31 mouse cellular contexts compared by ENCODE assay signal in the genomic region with DNA sequence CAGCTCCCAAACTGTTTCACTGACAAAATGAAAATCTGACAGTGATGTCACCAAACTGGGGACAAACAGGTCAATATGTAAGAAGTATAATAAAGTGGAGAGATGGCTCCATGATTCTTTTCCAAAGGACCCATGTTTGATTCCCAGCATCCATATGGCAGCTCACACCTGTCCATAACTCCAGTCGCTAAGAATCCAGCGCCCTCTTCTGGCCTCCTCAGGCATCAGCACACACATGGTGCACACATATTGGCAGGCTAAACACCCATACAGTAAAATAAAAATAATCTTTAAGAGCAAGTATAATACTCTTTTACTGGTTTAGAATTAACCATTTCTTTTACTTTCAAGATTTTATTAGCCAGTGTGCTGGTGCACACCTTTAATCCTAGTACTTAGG. TPM values are rescaled to one million over a fixed set of nuclear protein-coding genes. Genes with fewer than 3 reads are reported as not detected.
DNase-seq lines count a peak whose midpoint lies in the region; ATAC-seq and TF ChIP-seq lines count a peak whose summit lies in the region.
"Had no signal": no experiment of that assay in that cellular context is flagged by ENCODE, and none has a peak within 500 bp of the region (broad histone marks: within the 10 kb centered on the region; RNA-seq: fewer than 3 reads in every experiment).

No protein-coding gene starts in this region.

- no peak for TF ChIP-seq EP300 in stomach, postnatal 0 days (optimal IDR thresholded peaks at IDR 0.05)

- ATAC-seq in forebrain, postnatal 0 days = no peak
- ATAC-seq in kidney, postnatal 0 days (replicated peaks; ENCODE audit: low FRiP score, low read depth) = no peak
- no peak for ATAC-seq in stomach, postnatal 0 days (ENCODE audit: low FRiP score, low TSS enrichment)
- ATAC-seq: activated CD4-positive, CD25-positive, alpha-beta regulatory T cell, adult 4 months; forebrain, embryonic 15.5 days had no signal

- no peak overlapping the region for H3K27ac ChIP-seq in forebrain, postnatal 0 days (ENCODE audit: low read depth, low read length)
- no peak overlapping the region for H3K27ac ChIP-seq in forebrain, embryonic 10.5 days
- H3K27ac ChIP-seq in kidney, postnatal 0 days = no peak overlapping the region
- H3K27ac ChIP-seq in testis, adult 2 months (ENCODE audit: control insufficient read depth, insufficient read depth, low read depth, low read length) = no peak overlapping the region
- H3K27ac ChIP-seq in stomach, postnatal 0 days (replicated peaks) = no peak overlapping the region
- H3K27ac ChIP-seq: forebrain, embryonic 15.5 days; hindbrain, embryonic 15.5 days; limb, embryonic 13.5 days; lung, embryonic 15.5 days; neural tube, embryonic 15.5 days; stomach, embryonic 15.5 days had no signal

- H3K9ac ChIP-seq in forebrain, postnatal 0 days = no peak overlapping the region
- no peak overlapping the region for H3K9ac ChIP-seq in kidney, postnatal 0 days (ENCODE audit: low read depth, low read length)
- H3K9ac ChIP-seq in stomach, postnatal 0 days (ENCODE audit: low read length) = no peak overlapping the region
- H3K9ac ChIP-seq: forebrain, embryonic 15.5 days; heart, embryonic 12.5 days; hindbrain, embryonic 15.5 days; limb, embryonic 13.5 days; lung, embryonic 15.5 days; neural tube, embryonic 15.5 days; stomach, embryonic 15.5 days had no signal

- peaks cover 4% of the 10 kb centered on the region; the same call in 1 of the 2 replicates for H3K4me1 ChIP-seq in forebrain, postnatal 0 days (ENCODE audit: insufficient read depth)
- H3K4me1 ChIP-seq in forebrain, embryonic 10.5 days = peaks cover 4% of the 10 kb centered on the region; the same call in 1 of the 2 replicates
- no peaks in the 10 kb centered on the region for H3K4me1 ChIP-seq in kidney, postnatal 0 days (replicated peaks; ENCODE audit: insufficient read depth, low read length)
- no peaks in the 10 kb centered on the region for H3K4me1 ChIP-seq in testis, adult 2 months (ENCODE audit: control insufficient read depth, insufficient read depth, low read length)
- no peaks in the 10 kb centered on the region for H3K4me1 ChIP-seq in stomach, postnatal 0 days (replicated peaks; ENCODE audit: control insufficient read depth, insufficient read depth)
- H3K4me1 ChIP-seq: lung, embryonic 15.5 days; neural tube, embryonic 15.5 days; stomach, embryonic 15.5 days had no signal

- no peak for TF ChIP-seq POLR2A in testis, adult 2 months (IDR thresholded peaks at IDR 0.05; ENCODE audit: control insufficient read depth, low read depth, low read length)

- no peak for DNase-seq in forebrain, postnatal 0 days
- DNase-seq in forebrain, embryonic 10.5 days (ENCODE audit: extremely low spot score, low spot score) = no peak
- DNase-seq in kidney, postnatal 0 days (ENCODE audit: low spot score) = no peak
- no peak for DNase-seq in kidney, postnatal 36 days
- DNase-seq in testis, postnatal 14 days (ENCODE audit: low spot score) = no peak
- DNase-seq in stomach, postnatal 0 days (ENCODE audit: low spot score) = no peak
- no peak for DNase-seq in lung, postnatal 36 days
- DNase-seq: adrenal gland, adult 8-10 months; cerebellum, adult 8-10 months; cerebellum, postnatal 36 days; gastrocnemius, postnatal 14 days; kidney, adult 18-20 months; layer of hippocampus, adult 9-11 months; retina, postnatal 1 day; right cerebral cortex, postnatal 25 days; thymus, adult 2 months; thymus, postnatal 36 days had no signal

- TF ChIP-seq CTCF in forebrain, postnatal 0 days (IDR thresholded peaks at IDR 0.05; ENCODE audit: low read depth) = peak; percentile 24; the same call in 1 of the 2 replicates
- TF ChIP-seq CTCF in kidney, postnatal 0 days (IDR thresholded peaks at IDR 0.05; ENCODE audit: low read depth) = peak; percentile 9; the same call in 1 of the 2 replicates
- peak; percentile 33; the same call in 1 of the 2 replicates for TF ChIP-seq CTCF in testis, adult 2 months (IDR thresholded peaks at IDR 0.05; ENCODE audit: control insufficient read depth, insufficient read depth, insufficient replicate concordance, low read depth, low read length)
- peak; percentile 19; the same call in 1 of the 2 replicates for TF ChIP-seq CTCF in stomach, postnatal 0 days (IDR thresholded peaks at IDR 0.05; ENCODE audit: low read depth)

- no peaks in the 10 kb centered on the region; the same call in 1 of the 2 replicates for H3K36me3 ChIP-seq in forebrain, postnatal 0 days (ENCODE audit: insufficient read depth)
- 0 out of 2 replicates have a peak, but pooled peaks cover 4% of the 10 kb centered on the region for H3K36me3 ChIP-seq in forebrain, embryonic 10.5 days (replicated peaks)
- no peaks in the 10 kb centered on the region for H3K36me3 ChIP-seq in kidney, postnatal 0 days (ENCODE audit: insufficient read depth, low read length)
- H3K36me3 ChIP-seq in testis, adult 2 months (ENCODE audit: control insufficient read depth, insufficient read depth, low read length) = no peaks in the 10 kb centered on the region
- no peaks in the 10 kb centered on the region for H3K36me3 ChIP-seq in stomach, postnatal 0 days (ENCODE audit: control insufficient read depth, insufficient read depth, low read length)
- H3K36me3 ChIP-seq: forebrain, embryonic 15.5 days; G1E; heart, embryonic 12.5 days; hindbrain, embryonic 15.5 days; limb, embryonic 13.5 days; lung, embryonic 15.5 days; neural tube, embryonic 15.5 days; stomach, embryonic 15.5 days had no signal

- H3K4me2 ChIP-seq in forebrain, postnatal 0 days (ENCODE audit: low read depth) = no peak overlapping the region
- H3K4me2 ChIP-seq in kidney, postnatal 0 days (ENCODE audit: low read length) = no peak overlapping the region
- no peak overlapping the region for H3K4me2 ChIP-seq in stomach, postnatal 0 days (replicated peaks; ENCODE audit: low read depth)
- H3K4me2 ChIP-seq: forebrain, embryonic 15.5 days; heart, embryonic 12.5 days; hindbrain, embryonic 15.5 days; limb, embryonic 13.5 days; liver, embryonic 11.5 days; lung, embryonic 15.5 days; midbrain, embryonic 11.5 days; neural tube, embryonic 15.5 days; stomach, embryonic 15.5 days had no signal

- 83% methylated on average over 2 of the region's 2 CpGs for WGBS in forebrain, postnatal 0 days
- WGBS in forebrain, embryonic 10.5 days = 66% methylated on average over 2 of the region's 2 CpGs
- 75% methylated on average over 2 of the region's 2 CpGs for WGBS in kidney, postnatal 0 days
- 75% methylated on average over 2 of the region's 2 CpGs for WGBS in stomach, postnatal 0 days

- H3K27me3 ChIP-seq in forebrain, postnatal 0 days (ENCODE audit: insufficient read depth, low read length) = no peaks in the 10 kb centered on the region
- H3K27me3 ChIP-seq in forebrain, embryonic 10.5 days (ENCODE audit: poor library complexity, severe bottlenecking) = no peaks in the 10 kb centered on the region
- no peaks in the 10 kb centered on the region for H3K27me3 ChIP-seq in kidney, postnatal 0 days (ENCODE audit: insufficient read depth, low read length)
- no peaks in the 10 kb centered on the region for H3K27me3 ChIP-seq in testis, adult 2 months (ENCODE audit: control insufficient read depth, insufficient read depth, low read length)
- no peaks in the 10 kb centered on the region for H3K27me3 ChIP-seq in stomach, postnatal 0 days (ENCODE audit: control insufficient read depth, insufficient read depth, low read length)
- H3K27me3 ChIP-seq: forebrain, embryonic 15.5 days; heart, embryonic 12.5 days; hindbrain, embryonic 15.5 days; limb, embryonic 13.5 days; lung, embryonic 15.5 days; neural tube, embryonic 15.5 days; stomach, embryonic 15.5 days had no signal

- no peaks in the 10 kb centered on the region for H3K9me3 ChIP-seq in forebrain, postnatal 0 days (ENCODE audit: low read length)
- no peaks in the 10 kb centered on the region; the same call in 1 of the 2 replicates for H3K9me3 ChIP-seq in forebrain, embryonic 10.5 days
- no peaks in the 10 kb centered on the region for H3K9me3 ChIP-seq in kidney, postnatal 0 days (replicated peaks; ENCODE audit: low read length)
- no peaks in the 10 kb centered on the region for H3K9me3 ChIP-seq in stomach, postnatal 0 days (ENCODE audit: control insufficient read depth, low read length)
- H3K9me3 ChIP-seq: forebrain, embryonic 15.5 days; G1E; heart, embryonic 12.5 days; hindbrain, embryonic 15.5 days; lung, embryonic 15.5 days; neural tube, embryonic 15.5 days; stomach, embryonic 15.5 days had no signal

- no peak overlapping the region for H3K4me3 ChIP-seq in forebrain, postnatal 0 days (ENCODE audit: low read depth, low read length)
- H3K4me3 ChIP-seq in forebrain, embryonic 10.5 days = no peak overlapping the region
- no peak overlapping the region for H3K4me3 ChIP-seq in kidney, postnatal 0 days (replicated peaks; ENCODE audit: low read depth, low read length)
- H3K4me3 ChIP-seq in testis, adult 2 months (ENCODE audit: control insufficient read depth, low read depth, low read length) = no peak overlapping the region
- no peak overlapping the region for H3K4me3 ChIP-seq in stomach, postnatal 0 days (ENCODE audit: low read depth, low read length)
- H3K4me3 ChIP-seq: forebrain, embryonic 15.5 days; heart, embryonic 12.5 days; hindbrain, embryonic 15.5 days; limb, embryonic 13.5 days; lung, embryonic 15.5 days; neural tube, embryonic 15.5 days; stomach, embryonic 15.5 days had no signal

RNA-seq across cellular contexts. Expression of a gene that starts 16.5 kb away (rescaled TPM):
- 557 and 627 TPM in 2 replicates for total RNA-seq in forebrain, postnatal 0 days (2014; rRNA removed)
- polyA plus RNA-seq in forebrain, postnatal 0 days (2015; fragmentation: Nextera tagmentation; extraction: Ambion mirVana) = 825 and 1,102 TPM in 2 replicates
- polyA plus RNA-seq in forebrain, embryonic 10.5 days (2016; fragmentation: Nextera tagmentation; extraction: Ambion mirVana) = 98.7 and 107 TPM in 2 replicates
- polyA plus RNA-seq in kidney, postnatal 0 days (2015; fragmentation: Nextera tagmentation; extraction: Ambion mirVana) = 100 and 115 TPM in 2 replicates
- 30.7 and 42.5 TPM in 2 replicates for polyA plus RNA-seq in testis, adult 2 months (2012; rRNA removed)
- 133 and 175 TPM in 2 replicates for polyA plus RNA-seq in stomach, postnatal 0 days (2015; fragmentation: Nextera tagmentation; extraction: Ambion mirVana)
- total RNA-seq: granulocyte monocyte progenitor cell, adult 5-6 weeks; hematopoietic stem cell, adult 5-6 weeks had no signal
- polyA plus RNA-seq: G1E had no signal

RNA-seq across cellular contexts. Expression of a gene that starts 57.2 kb away (rescaled TPM):
- 107 and 152 TPM in 2 replicates for total RNA-seq in forebrain, postnatal 0 days (2014; rRNA removed)
- polyA plus RNA-seq in forebrain, postnatal 0 days (2015; fragmentation: Nextera tagmentation; extraction: Ambion mirVana) = 102 and 133 TPM in 2 replicates
- polyA plus RNA-seq in forebrain, embryonic 10.5 days (2016; fragmentation: Nextera tagmentation; extraction: Ambion mirVana) = 208 and 215 TPM in 2 replicates
- 87.4 and 91.2 TPM in 2 replicates for polyA plus RNA-seq in kidney, postnatal 0 days (2015; fragmentation: Nextera tagmentation; extraction: Ambion mirVana)
- polyA plus RNA-seq in testis, adult 2 months (2012; rRNA removed) = 6.6 and 9.9 TPM in 2 replicates
- 141 and 160 TPM in 2 replicates for polyA plus RNA-seq in stomach, postnatal 0 days (2015; fragmentation: Nextera tagmentation; extraction: Ambion mirVana)
